Mouse (Mus musculus): ENCODE data around the gene Pla2g3.

Gene Pla2g3

GRCm38 (mm10) chr11:3487952-3488570 is at the start of gene Pla2g3:
Gene Pla2g3 (plus strand): TSS chr11:3488284.
- in situ Hi-C loops (cut with MboI): no loop called here

GRCm38 (mm10) chr11:3441696-3442443 is 46.2 kb upstream of the Pla2g3 start:
- in situ Hi-C loops (cut with MboI): no loop called here

DNA sequence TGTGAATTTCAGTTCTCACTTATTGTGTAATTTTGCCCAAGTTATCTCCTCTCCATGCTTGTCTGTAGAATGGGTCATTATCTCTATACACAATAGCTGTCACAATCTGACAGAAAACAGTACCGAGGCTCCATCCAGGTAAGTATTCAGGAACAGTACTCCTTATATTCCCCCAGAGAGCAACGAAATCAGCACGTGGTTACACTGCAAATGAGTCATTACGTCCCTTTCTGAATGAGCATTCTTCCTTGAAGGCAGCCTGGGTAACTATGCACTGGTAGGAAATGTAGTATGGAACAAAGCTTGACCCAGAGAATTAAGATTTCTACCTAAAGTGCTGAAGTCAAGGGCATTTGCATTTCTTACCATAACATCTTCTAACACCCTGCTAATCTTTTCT is 45.4 kb upstream of the Pla2g3 start:
- in situ Hi-C loops (cut with MboI): no loop called here

- in situ Hi-C loops (cut with MboI): no loop called here
Observed at GRCm38 (mm10) chr11:3443091-3443490, 45.0 kb upstream of the Pla2g3 start.

DNA sequence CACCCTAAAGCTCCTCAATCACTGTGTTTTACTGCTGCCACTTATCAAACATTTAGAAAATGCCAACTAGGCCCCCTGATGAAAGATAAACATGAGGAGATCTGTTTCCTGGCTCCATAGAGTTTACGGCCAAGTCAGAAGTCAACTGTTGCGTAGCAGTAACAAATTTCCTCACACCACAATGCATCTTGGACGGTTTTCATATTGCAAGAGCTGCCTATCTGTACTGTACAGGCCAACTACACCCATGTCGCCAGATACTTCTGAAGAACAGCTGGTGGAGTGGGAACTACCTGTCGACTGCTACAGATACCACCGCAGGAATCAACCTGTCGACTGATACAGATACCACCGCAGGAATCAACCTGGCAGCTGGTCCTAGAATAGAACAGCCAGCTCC is 43.2 kb upstream of the Pla2g3 start:
- in situ Hi-C loops (cut with MboI): no loop called here

- in situ Hi-C loops (cut with MboI): no loop called here
Observed at GRCm38 (mm10) chr11:3451701-3452163, 36.4 kb upstream of the Pla2g3 start.

DNA sequence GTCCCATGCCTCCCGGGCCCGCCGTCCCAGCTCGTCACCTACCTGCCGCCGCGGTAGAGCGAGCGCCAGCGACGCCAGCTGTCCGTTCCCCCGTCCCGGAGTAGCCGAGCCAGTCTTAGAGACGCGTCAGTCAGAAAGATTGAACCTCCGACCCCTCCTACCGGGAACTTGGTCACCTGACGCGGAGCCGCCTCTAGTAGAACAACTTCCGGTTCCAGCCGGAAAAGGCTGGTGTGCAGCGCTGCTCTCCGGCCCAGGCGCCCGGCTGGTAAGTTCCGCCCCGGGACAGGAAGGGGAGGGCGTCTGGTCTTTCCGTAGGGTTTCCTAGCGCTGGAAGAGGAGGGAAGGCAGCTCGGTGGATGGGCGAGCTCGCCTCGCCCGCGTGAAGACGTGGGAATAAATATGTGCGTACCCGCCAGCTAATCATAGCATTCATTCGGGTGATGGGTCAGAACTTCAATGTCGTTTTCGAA is 35.9 kb upstream of the Pla2g3 start, which contains the start of gene Rnf185:
TSS of gene Rnf185 (minus strand) at position 197 of the 473 bp plus-strand sequence.
- in situ Hi-C loops (cut with MboI): no loop called here

- in situ Hi-C loops (cut with MboI): no loop called here
Observed at GRCm38 (mm10) chr11:3452769-3453168, 35.3 kb upstream of the Pla2g3 start.

DNA sequence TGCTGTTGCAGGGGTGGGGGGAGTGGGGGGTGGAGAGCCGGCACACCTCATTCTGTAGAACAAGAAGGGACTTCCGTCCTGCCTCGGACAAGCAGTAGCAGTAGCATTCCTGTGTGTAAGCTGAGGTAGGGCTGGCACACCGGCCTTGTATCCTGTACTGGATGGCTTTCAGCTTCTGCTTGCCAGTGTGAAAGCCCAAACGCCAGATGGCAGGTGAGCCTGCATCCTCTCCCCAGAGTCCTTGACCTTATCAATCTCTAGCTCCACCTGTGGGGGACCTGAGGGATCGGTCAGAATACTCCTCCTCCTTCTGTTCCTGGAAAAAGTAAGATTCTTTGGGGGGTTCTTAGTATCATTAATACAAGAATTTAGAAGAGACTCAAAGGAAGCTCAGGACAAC is 34.6 kb upstream of the Pla2g3 start:
- in situ Hi-C loops (cut with MboI): no loop called here

DNA sequence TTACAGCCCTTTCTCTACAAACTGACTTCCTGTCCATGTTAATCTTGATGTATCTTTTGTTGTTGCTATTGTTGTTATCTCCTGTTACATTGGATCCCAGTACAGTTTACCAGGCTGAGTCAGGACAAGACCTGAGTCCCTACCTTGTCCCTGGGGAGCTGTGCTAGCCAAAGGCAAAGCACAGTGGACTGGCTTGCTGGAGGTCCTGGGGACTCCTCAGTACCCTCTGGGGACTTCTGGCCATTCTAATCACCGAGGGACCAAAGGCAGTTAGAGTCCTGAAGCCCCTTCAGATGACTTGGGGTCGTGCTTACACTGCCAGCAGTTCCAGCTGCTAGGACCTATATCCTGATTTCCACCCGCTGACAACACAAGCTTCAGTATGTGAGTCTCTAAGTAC is 33.6 kb upstream of the Pla2g3 start:
- in situ Hi-C loops (cut with MboI): no loop called here

DNA sequence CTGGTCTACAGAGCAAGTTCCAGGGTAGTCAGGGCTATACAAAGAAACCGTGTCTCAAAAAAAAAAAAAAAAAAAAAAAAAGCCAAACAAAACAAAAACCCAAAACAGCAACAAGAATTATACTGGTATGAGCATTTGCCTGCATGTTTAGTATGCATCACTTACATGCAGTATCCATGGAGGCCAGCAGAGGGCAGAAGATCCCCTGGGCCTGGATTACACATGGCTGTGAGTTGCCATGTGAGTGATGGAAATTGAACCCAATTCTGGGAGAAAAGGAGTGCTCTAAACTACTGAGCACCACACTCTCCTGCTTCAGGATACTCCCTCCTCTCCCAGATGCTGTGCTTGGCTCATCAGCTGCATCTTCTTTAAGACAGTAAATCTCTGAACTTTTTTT is 31.7 kb upstream of the Pla2g3 start:
- in situ Hi-C loops (cut with MboI): no loop called here

GRCm38 (mm10) chr11:3458428-3459104 is 29.5 kb upstream of the Pla2g3 start:
- in situ Hi-C loops (cut with MboI): no loop called here

DNA sequence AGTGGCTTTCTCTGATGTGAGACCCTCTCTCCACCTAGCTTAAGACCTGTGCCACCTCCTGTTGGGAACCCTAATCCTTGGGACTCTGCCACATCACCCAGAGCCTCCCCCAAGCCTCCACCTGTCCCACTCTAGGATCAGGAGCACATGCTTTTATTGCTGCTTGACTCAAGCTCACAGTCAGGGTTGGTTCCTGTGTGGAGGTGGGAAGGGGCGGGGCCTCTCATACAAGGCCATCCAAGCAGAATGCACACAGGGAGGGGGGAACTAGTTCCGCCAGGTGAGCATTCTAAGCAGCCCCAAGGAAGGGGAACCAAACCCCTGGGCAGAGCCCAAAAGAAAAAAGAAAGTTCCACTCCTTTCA is 29.0 kb upstream of the Pla2g3 start:
- in situ Hi-C loops (cut with MboI): no loop called here

GRCm38 (mm10) chr11:3462846-3463245 is 25.2 kb upstream of the Pla2g3 start:
- in situ Hi-C loops (cut with MboI): no loop called here

GRCm38 (mm10) chr11:3471448-3471850 is 16.6 kb upstream of the Pla2g3 start:
- in situ Hi-C loops (cut with MboI): no loop called here

GRCm38 (mm10) chr11:3472484-3472883 is 15.6 kb upstream of the Pla2g3 start:
- in situ Hi-C loops (cut with MboI): no loop called here

DNA sequence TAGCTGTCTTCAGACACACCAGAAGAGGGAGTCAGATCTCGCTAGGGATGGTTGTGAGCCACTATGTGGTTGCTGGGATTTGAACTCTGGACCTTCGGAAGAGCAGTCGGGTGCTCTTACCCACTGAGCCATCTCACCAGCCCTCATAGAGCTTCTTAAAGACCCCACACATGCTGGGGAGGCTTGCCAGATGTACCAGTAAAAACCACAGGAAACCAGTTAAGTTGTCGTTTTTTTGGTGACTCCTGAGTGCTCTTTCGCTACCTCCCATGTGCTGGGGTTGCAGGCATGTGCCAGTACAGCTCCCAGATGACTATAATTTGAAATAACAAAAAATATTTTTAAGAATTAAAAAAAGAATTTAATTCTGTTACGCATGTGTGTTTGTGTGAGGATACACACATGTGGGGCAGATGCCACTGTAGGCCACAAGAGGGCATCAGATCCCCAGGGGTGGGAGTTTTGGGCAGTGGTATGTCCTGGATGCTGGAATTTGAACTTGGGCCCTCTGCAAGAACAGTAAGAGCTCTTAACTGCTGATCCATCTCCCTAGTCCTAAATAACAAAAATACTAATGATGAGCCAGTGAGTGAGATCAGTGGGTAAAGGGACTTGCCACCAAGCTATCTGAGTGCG is 13.5 kb upstream of the Pla2g3 start:
- in situ Hi-C loops (cut with MboI): no loop called here

DNA sequence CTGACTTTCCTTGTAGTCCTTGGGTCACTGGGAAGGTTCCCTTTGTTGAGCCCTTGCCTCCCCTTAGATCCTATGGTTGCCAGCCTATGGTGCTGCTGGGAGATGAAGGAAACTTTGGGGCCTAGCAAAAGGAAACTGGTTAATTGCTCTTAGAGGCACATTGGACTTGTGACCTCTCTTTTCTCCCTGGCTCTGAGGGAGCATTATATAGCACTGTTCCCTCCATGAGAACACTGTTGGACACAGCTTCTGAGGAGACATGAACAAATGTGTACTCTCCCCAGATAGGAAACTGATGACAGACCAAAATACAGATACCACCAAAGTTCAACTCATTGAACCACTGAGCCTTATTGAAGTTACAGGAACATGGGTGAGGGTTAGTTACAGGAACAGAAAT is 12.6 kb upstream of the Pla2g3 start:
- in situ Hi-C loops (cut with MboI): no loop called here

DNA sequence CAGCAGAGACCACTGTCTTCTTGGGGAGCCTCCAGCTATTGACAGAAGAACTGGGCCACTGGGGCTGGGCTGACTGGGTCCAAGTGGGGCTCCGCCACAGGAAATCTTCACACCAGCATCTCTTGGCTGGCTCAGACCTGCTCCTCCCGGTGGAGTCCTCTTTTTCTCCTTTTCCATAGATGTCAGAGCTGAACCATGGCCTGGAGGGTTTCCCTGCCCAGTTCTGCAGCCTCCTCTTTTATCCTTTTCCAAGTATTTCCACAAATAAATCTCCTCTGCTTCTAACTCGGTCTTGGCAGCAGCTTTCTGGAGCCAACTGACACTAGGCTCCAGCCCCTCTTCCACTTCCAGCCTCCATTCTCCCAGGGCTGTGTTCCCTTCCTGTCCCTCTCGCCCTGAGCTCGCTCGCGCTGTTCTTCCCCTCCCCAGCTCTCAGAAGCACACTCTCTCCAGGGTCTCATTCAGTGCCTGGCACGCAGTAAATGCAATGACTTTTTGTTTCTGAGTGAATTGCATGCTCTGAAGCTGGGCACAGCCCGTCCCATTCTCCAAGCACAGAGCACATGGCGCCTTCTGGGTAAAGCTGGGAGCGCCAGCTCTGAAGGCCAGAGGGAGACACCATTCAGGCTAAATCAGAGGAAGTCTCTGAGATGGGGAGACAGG is 4.0 kb upstream of the Pla2g3 start:
- in situ Hi-C loops (cut with MboI): no loop called here

GRCm38 (mm10) chr11:3486349-3486748 is 1.7 kb upstream of the Pla2g3 start:
- in situ Hi-C loops (cut with MboI): no loop called here

DNA sequence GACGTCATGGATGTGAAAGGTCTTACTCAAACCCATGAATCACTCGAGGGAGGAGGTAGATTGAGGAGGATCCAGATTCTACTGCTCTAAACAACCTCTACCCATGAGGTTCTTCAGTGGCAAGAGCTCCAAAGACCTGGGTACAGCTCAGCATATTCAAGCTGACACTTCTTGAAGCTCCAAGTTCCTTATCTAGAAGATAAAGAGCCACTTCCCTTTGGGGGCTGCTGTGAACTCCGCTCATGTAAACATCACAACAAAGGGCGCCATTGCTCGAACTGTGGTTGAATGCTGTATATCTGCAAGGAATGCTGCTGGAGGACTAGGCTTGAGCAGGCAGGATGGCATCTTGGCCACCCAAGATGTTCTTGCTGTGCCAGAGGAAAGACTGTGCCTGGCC is 952 bp downstream of the Pla2g3 start:
- in situ Hi-C loops (cut with MboI): no loop called here

GRCm38 (mm10) chr11:3492748-3493147 is 4.7 kb downstream of the Pla2g3 start:
- in situ Hi-C loops (cut with MboI): no loop called here

Data from mature B cell (primary cell).